Mouse (Mus musculus) adrenal gland, postnatal 0 days (tissue): ENCODE results near the gene Plekha7. TPM values are rescaled to one million over a fixed set of nuclear protein-coding genes. Genes with fewer than 3 reads are reported as not detected.

Experiments
- polyA plus RNA-seq: library from polyadenylated mRNA; unstranded; fragments of >200 nt; fragmentation: Nextera tagmentation; extraction: Ambion mirVana; gene quantifications from 2 replicates; pipeline ENCODE4 v1.2.1, GENCODE M21; 2015

Gene Plekha7
- 2.3 and 5.8 TPM in 2 replicates for polyA plus RNA-seq

DNA sequence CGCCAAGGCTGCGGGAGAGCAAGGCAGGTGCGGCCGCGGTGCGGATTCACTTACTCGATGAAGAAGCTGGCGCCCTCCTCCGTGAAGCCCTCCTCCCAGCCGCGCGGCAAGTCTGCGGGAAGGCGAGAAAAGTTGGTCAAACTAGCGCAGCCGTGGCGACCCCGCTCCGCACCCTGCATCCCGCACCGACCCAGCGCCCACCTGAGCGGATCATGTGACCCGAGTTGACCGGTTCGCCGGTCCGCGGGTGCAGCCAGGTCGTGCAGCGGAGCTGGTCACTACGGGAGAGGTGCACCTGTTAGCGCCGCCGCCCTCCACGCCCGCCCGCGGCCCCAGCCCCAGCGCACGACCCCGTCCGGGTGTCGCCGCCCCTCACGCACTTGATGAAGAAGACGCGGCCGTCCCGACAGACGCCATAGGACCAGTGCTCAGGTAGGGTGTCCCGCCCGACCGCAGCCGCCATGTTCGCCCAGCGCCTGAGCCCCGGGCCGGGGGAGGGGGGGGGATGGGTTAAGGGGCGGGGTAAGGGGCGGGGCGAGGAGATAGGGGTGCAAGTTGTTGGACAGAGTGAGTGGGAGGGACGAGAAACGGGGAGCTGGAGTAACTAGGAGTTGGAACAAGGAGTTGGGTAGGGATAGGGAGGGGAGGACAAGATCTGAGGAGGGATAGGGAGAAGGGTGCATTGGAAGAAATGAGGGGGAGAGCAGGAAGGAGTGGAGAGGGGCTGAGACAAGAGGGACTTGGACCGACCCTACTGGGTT lies at the start of gene Plekha7:
Plekha7 (minus strand) TSS at position 506 of the 761 bp plus-strand sequence.

DNA sequence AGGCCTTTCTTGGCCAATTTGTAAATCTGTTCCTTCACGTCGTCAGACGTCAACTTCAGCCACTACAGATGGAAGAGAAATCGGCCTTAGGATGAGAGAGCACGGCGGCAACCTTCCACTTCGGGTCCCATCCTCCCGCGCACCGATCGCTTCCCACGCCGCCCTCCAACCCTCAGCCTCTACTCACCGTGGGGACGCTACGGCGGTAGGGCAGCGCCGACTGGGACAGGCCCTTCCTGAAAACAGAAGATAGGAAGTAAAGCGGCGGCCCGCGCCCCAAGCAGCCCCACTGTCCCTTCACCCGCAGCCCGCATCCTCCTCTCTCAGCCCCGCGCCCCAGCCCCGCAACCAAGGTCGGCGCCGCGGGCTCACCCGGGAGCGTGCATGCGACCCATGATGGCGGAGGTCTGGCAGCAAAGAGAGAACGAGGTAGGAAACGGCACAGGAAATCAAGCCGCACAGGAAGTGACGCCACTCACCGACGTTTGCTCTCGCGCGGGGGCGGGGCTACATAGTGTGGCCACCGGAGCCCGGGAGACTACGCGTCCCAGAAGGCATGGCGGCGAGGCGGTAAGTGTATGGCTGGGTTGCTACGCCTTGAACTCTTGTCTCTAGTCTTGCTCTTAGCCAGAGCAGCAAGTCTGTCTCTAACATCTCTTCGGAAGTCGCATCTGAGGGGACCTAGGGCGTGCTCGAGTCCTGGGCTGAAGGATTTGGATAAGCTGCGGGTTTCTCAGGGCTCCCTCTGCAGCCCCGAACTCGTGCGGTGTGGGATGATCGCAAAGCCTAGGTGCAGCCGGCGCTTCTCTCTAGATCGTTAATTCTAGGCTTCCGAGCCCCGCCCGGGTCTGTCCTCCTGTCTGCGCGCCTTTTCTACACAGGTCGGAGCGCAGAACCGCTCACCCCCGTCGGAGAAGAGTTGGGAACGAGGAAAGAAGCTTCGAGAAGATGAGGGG lies 25.8 kb upstream of the Plekha7 start, which contains the start of gene Rps13:
Rps13 (minus strand) TSS at position 483 of the 956 bp plus-strand sequence.

DNA sequence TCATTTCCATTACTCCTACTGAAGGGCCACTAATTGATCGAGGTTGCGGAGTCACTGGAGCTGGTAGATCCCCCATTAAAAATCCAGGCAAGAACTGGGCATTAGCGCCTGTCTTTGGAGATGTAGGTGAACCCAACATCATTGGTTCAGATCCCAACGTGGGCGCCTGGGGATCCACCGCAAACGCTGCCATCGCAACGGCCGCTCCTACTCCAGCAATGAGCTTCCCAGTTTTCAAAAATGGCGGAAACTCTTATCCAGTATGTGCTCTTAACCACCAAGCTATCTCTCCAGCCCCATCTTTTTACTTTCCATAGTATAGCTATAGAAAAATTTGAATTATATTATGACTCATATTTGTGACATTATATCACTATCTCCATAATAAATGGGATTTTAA lies 223.8 kb downstream of the Plekha7 start, which contains the start of gene Gm4353:
Gm4353 (minus strand) TSS at position 270 of the 400 bp plus-strand sequence.

Other genes with a start within 250 kb of the Plekha7 start
- gene Gm4353, start 223.7 kb downstream of the Plekha7 start, polyA plus RNA-seq: 0.24 and 0.87 TPM in 2 replicates
- gene Rps13, start 25.8 kb upstream of the Plekha7 start, polyA plus RNA-seq: 612 and 639 TPM in 2 replicates
- 9.0 and 12.6 TPM in 2 replicates for gene Pik3c2a, start 135.1 kb upstream of the Plekha7 start, polyA plus RNA-seq
- 23.0 and 28.1 TPM in 2 replicates for gene Nucb2, start 196.0 kb upstream of the Plekha7 start, polyA plus RNA-seq